Mouse (Mus musculus): ENCODE data around the gene Prrx2.

- TF ChIP-seq CTCF (IDR thresholded peaks at IDR 0.05; ENCODE audit: extremely low read depth, insufficient read length, insufficient replicate concordance, low read depth, low read length) (no peak), POLR2A (IDR thresholded peaks at IDR 0.05; ENCODE audit: low read depth, low read length) (no peak)
Measured at GRCm38 (mm10) chr2:30819873-30820272, 14.9 kb upstream of the Prrx2 start.

Data from small intestine, adult 2 months (tissue).